Mouse (Mus musculus) neural tube, embryonic 10.5 days (tissue): ENCODE results near the gene Esr1.

Experiments used
- DNase-seq: peaks from one replicate; pipeline ENCODE4 v3.0.0-alpha.2; 2017; ENCODE audit warnings: low spot score; ENCODE audit errors: extremely low spot score

Esr1 gene

GRCm38 (mm10) chr10:4976557-4976956 lies 365.2 kb downstream of the Esr1 start:
- no peak for DNase-seq

GRCm38 (mm10) chr10:4977374-4977773 lies 366.0 kb downstream of the Esr1 start:
- DNase-seq, result no peak

- no peak for DNase-seq
Measured at GRCm38 (mm10) chr10:4983919-4984318, 372.5 kb downstream of the Esr1 start.

GRCm38 (mm10) chr10:4993802-4994201 lies 382.4 kb downstream of the Esr1 start:
- no peak for DNase-seq

GRCm38 (mm10) chr10:4996592-4996991 lies 385.2 kb downstream of the Esr1 start:
- DNase-seq, result no peak

- no peak for DNase-seq
Measured at GRCm38 (mm10) chr10:5008795-5009366, 397.5 kb downstream of the Esr1 start.

GRCm38 (mm10) chr10:5012004-5012403 lies 400.6 kb downstream of the Esr1 start:
- DNase-seq, result no peak

- DNase-seq, result no peak
Measured at GRCm38 (mm10) chr10:5014976-5015375, 403.6 kb downstream of the Esr1 start.

GRCm38 (mm10) chr10:5017148-5017547 lies 405.8 kb downstream of the Esr1 start:
- no peak for DNase-seq

- no peak for DNase-seq
Measured at GRCm38 (mm10) chr10:5025906-5026305, 414.5 kb downstream of the Esr1 start.

- no peak for DNase-seq
Measured at GRCm38 (mm10) chr10:5027208-5027607, 415.8 kb downstream of the Esr1 start.

GRCm38 (mm10) chr10:5028301-5028700 lies 416.9 kb downstream of the Esr1 start:
- DNase-seq, result no peak

- no peak for DNase-seq
Measured at GRCm38 (mm10) chr10:5029161-5029560, 417.8 kb downstream of the Esr1 start.

- DNase-seq, result no peak
Measured at GRCm38 (mm10) chr10:5029883-5030282, 418.5 kb downstream of the Esr1 start.

GRCm38 (mm10) chr10:5032192-5033048 lies 421.0 kb downstream of the Esr1 start:
- DNase-seq, result no peak

- DNase-seq, result no peak
Measured at GRCm38 (mm10) chr10:5041254-5041653, 429.9 kb downstream of the Esr1 start.

- DNase-seq, result no peak
Measured at GRCm38 (mm10) chr10:5044481-5044880, 433.1 kb downstream of the Esr1 start.

GRCm38 (mm10) chr10:5045213-5045612 lies 433.8 kb downstream of the Esr1 start:
- no peak for DNase-seq

- no peak for DNase-seq
Measured at GRCm38 (mm10) chr10:5045671-5046070, 434.3 kb downstream of the Esr1 start.
